Mouse (Mus musculus) brain, embryonic 14.5 days (tissue): ENCODE measurements around the gene Gm11992.

Experiments used
- CTCF ChIP-seq: fragments of 200-500 bp; IDR thresholded peaks from 2 replicates; pipeline ENCODE4 v1.5.1; 2012; ENCODE audit warnings: inconsistent platforms, mild to moderate bottlenecking, moderate library complexity, borderline replicate concordance; ENCODE audit not compliant: insufficient read depth, insufficient read length; ENCODE audit errors: extremely low read depth
- POLR2A ChIP-seq: fragments of 200-500 bp; IDR thresholded peaks from 2 replicates; pipeline ENCODE4 v1.6.1; 2012; ENCODE audit warnings: mild to moderate bottlenecking, inconsistent platforms, borderline replicate concordance; ENCODE audit not compliant: poor library complexity, insufficient read depth, insufficient read length, severe bottlenecking; ENCODE audit errors: extremely low read depth

- no peak for TF ChIP-seq CTCF
- TF ChIP-seq POLR2A = no peak
These were observed 1.8 kb downstream of the Gm11992 start for GRCm38 (mm10) chr11:9050241-9050640.
